Comparison of ENCODE assay signal across 8 mouse cellular contexts in genomic region chr12:118457493-118458408, GRCm38 (mm10).
DNase-seq lines count a peak whose midpoint lies in the region; ATAC-seq lines count a peak whose summit lies in the region.

No protein-coding gene starts in this region.

- 11% methylated on average over 36 of the region's 36 CpGs for WGBS in limb, embryonic 12.5 days
- WGBS in midbrain, embryonic 14.5 days: 7% methylated on average over 36 of the region's 36 CpGs
- 9% methylated on average over 36 of the region's 36 CpGs for WGBS in stomach, embryonic 16.5 days

- peak overlapping the region; percentile 19; the same call in 1 of the 2 replicates for H3K4me3 ChIP-seq in limb, embryonic 12.5 days (replicated peaks)
- H3K4me3 ChIP-seq in midbrain, embryonic 14.5 days (replicated peaks; ENCODE audit: low read depth, low read length): peak overlapping the region; percentile 20
- peak overlapping the region; percentile 21 for H3K4me3 ChIP-seq in stomach, embryonic 16.5 days (replicated peaks; ENCODE audit: low read length)

- no peaks in the 10 kb centered on the region for H3K36me3 ChIP-seq in limb, embryonic 12.5 days
- no peaks in the 10 kb centered on the region for H3K36me3 ChIP-seq in midbrain, embryonic 14.5 days (ENCODE audit: control insufficient read depth, insufficient read depth, low read length)
- no peaks in the 10 kb centered on the region for H3K36me3 ChIP-seq in stomach, embryonic 16.5 days (ENCODE audit: control insufficient read depth, insufficient read depth, low read length)

- H3K27me3 ChIP-seq in limb, embryonic 12.5 days: peaks cover 32% of the 10 kb centered on the region
- peaks cover 30% of the 10 kb centered on the region for H3K27me3 ChIP-seq in midbrain, embryonic 14.5 days (ENCODE audit: control insufficient read depth, insufficient read depth, low read length)
- H3K27me3 ChIP-seq in stomach, embryonic 16.5 days (ENCODE audit: control insufficient read depth, insufficient read depth, low read length): peaks cover 21% of the 10 kb centered on the region

- peak; percentile 9 for DNase-seq in gastrocnemius, adult 18-20 months (ENCODE audit: low spot score)
- DNase-seq in gastrocnemius, postnatal 25 days: no peak
- peak; percentile 15 to 42 for DNase-seq in kidney, adult 8-10 months
- DNase-seq in midbrain, embryonic 14.5 days: peak; percentile 95

- H3K9ac ChIP-seq in limb, embryonic 12.5 days (replicated peaks): no peak overlapping the region
- H3K9ac ChIP-seq in midbrain, embryonic 14.5 days (replicated peaks; ENCODE audit: low read length): no peak overlapping the region
- no peak overlapping the region for H3K9ac ChIP-seq in stomach, embryonic 16.5 days (ENCODE audit: low read length)

- no peak overlapping the region for H3K27ac ChIP-seq in limb, embryonic 12.5 days
- H3K27ac ChIP-seq in midbrain, embryonic 14.5 days (replicated peaks; ENCODE audit: low read depth, low read length): no peak overlapping the region
- no peak overlapping the region for H3K27ac ChIP-seq in stomach, embryonic 16.5 days (ENCODE audit: low read length)

- H3K4me2 ChIP-seq in limb, embryonic 12.5 days: peak overlapping the region; percentile 47
- H3K4me2 ChIP-seq in midbrain, embryonic 14.5 days (ENCODE audit: low read length): peak overlapping the region; percentile 52
- peak overlapping the region; percentile 47 for H3K4me2 ChIP-seq in stomach, embryonic 16.5 days (ENCODE audit: low read depth, low read length)

- peaks cover 3% of the 10 kb centered on the region; the same call in 1 of the 2 replicates for H3K9me3 ChIP-seq in limb, embryonic 12.5 days
- no peaks in the 10 kb centered on the region for H3K9me3 ChIP-seq in midbrain, embryonic 14.5 days (ENCODE audit: control insufficient read depth, low read length)
- no peaks in the 10 kb centered on the region for H3K9me3 ChIP-seq in stomach, embryonic 16.5 days (replicated peaks; ENCODE audit: control insufficient read depth, low read length)

- peak; percentile 74 for ATAC-seq in common myeloid progenitor, adult 5-6 weeks (replicated peaks; ENCODE audit: low read depth, poor library complexity, severe bottlenecking)
- peak; percentile 84 for ATAC-seq in granulocyte monocyte progenitor cell, adult 5-6 weeks (replicated peaks; ENCODE audit: poor library complexity, severe bottlenecking)
- ATAC-seq in limb, embryonic 12.5 days (ENCODE audit: insufficient number of reproducible peaks, insufficient read depth, low FRiP score, low TSS enrichment, low read depth): peak; percentile 75
- ATAC-seq in midbrain, embryonic 14.5 days (ENCODE audit: low FRiP score, low TSS enrichment): peak; percentile 86; the same call in 1 of the 2 replicates
- ATAC-seq in stomach, embryonic 16.5 days (ENCODE audit: insufficient read depth, low FRiP score): no peak

- peaks cover 12% of the 10 kb centered on the region; the same call in 1 of the 2 replicates for H3K4me1 ChIP-seq in limb, embryonic 12.5 days (replicated peaks)
- 0 out of 2 replicates have a peak, but pooled peaks cover 4% of the 10 kb centered on the region for H3K4me1 ChIP-seq in midbrain, embryonic 14.5 days (ENCODE audit: control insufficient read depth, insufficient read depth, low read length)
- peaks cover 3% of the 10 kb centered on the region; the same call in 1 of the 2 replicates for H3K4me1 ChIP-seq in stomach, embryonic 16.5 days (ENCODE audit: control insufficient read depth, insufficient read depth, low read length)
